ENCODE assay signal across 17 mouse cellular contexts in genomic region chr3:117679189-117679588, GRCm38 (mm10).
"Had no signal": no experiment of that assay in that cellular context is flagged by ENCODE, and none has a peak within 500 bp of the region (broad histone marks: within the 10 kb centered on the region; RNA-seq: fewer than 3 reads in every experiment).

No protein-coding gene starts in this region.

- ATAC-seq: liver, embryonic 12.5 days; liver, postnatal 0 days; lung, postnatal 0 days; midbrain, embryonic 13.5 days; midbrain, embryonic 15.5 days; midbrain, embryonic 16.5 days had no signal

- DNase-seq: left cerebral cortex, postnatal 4 days; liver; liver, embryonic 13.5 days; liver, postnatal 0 days; lung, adult 18-20 months; lung, adult 2 months; lung, embryonic 14.5 days; lung, postnatal 10 days; lung, postnatal 14 days; lung, postnatal 36 days; lung, postnatal 4 days; midbrain, embryonic 14.5 days had no signal
